Mouse (Mus musculus) neural tube, embryonic 12.5 days (tissue): Measurements from ENCODE around the gene Acoxl. TPM values are rescaled to one million over a fixed set of nuclear protein-coding genes. Genes with fewer than 3 reads are reported as not detected.

Source experiments
- ATAC-seq: fragments of 200-750 bp; cut with Nextera tagmentation; 2 replicates; pipeline ENCODE4 v1.8.0; 2017; ENCODE audit warnings: low read depth, mild to moderate bottlenecking, moderate TSS enrichment, moderate library complexity; ENCODE audit not compliant: low FRiP score
- H3K27ac ChIP-seq: fragments of 300-500 bp; sonication (generic); 2 replicates; pipeline ENCODE4 v1.5.1; 2016
- H3K27me3 ChIP-seq: fragments of 300-500 bp; sonication (generic); replicated peaks from 2 replicates; pipeline ENCODE4 v1.6.1; 2016; ENCODE audit warnings: mild to moderate bottlenecking
- H3K36me3 ChIP-seq: fragments of 300-500 bp; sonication (generic); 2 replicates; pipeline ENCODE4 v1.6.1; 2016; ENCODE audit warnings: mild to moderate bottlenecking
- H3K4me1 ChIP-seq: fragments of 300-500 bp; sonication (generic); 2 replicates; pipeline ENCODE4 v1.6.1; 2016
- H3K4me2 ChIP-seq: fragments of 300-500 bp; sonication (generic); replicated peaks from 2 replicates; pipeline ENCODE4 v1.6.1; 2016; ENCODE audit warnings: mild to moderate bottlenecking
- H3K4me3 ChIP-seq: fragments of 300-500 bp; sonication (generic); 2 replicates; pipeline ENCODE4 v1.5.1; 2016
- H3K9ac ChIP-seq: fragments of 300-500 bp; sonication (generic); 2 replicates; pipeline ENCODE4 v1.6.1; 2016; ENCODE audit warnings: mild to moderate bottlenecking
- H3K9me3 ChIP-seq: fragments of 300-500 bp; sonication (generic); 2 replicates; pipeline ENCODE4 v1.6.1; 2016; ENCODE audit warnings: mild to moderate bottlenecking
- WGBS: fragments of 180-500 bp; shearing (Covaris S2); methylation state at CpG from one replicate; pipeline ENCODE4 v1.1.7; 2016; 5-methylcytosine and 5-hydroxymethylcytosine counted together
- polyA plus RNA-seq: library from polyadenylated mRNA; unstranded; fragments of >200 nt; fragmentation: Nextera tagmentation; extraction: Ambion mirVana; gene quantifications from 2 replicates; pipeline ENCODE4 v1.2.1, GENCODE M21; 2016

The Acoxl gene
- polyA plus RNA-seq, 1 experiment from 2014 or later = not detected

DNA sequence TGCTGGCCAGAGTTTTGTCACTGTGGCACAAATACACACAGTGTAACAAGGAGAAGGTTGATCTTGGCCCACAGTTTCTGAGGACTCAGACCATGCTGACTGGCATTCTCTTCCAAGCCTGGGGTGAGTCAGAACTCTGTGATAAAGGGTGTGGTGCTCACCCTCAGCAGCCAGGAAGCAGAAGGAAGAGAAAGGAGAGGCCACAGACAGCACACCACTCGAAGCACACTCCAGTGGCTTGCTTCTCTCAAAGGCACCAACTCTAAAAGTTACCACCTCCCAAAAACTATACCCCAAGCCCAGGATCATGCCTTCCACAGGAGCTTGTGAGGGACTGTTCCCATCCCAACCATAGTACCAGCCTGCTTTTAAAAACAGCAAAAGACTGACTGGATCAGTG is 220.0 kb downstream of the Acoxl start:
- H3K9me3 ChIP-seq = no peaks in the 10 kb centered on the region
- no peak for ATAC-seq
- no peaks in the 10 kb centered on the region for H3K4me1 ChIP-seq
- no peak overlapping the region for H3K4me3 ChIP-seq
- H3K27me3 ChIP-seq = no peaks in the 10 kb centered on the region
- 70% methylated on average over 1 of the region's 1 CpGs for WGBS
- no peak overlapping the region for H3K4me2 ChIP-seq
- H3K9ac ChIP-seq = no peak overlapping the region
- H3K27ac ChIP-seq = no peak overlapping the region
- H3K36me3 ChIP-seq = no peaks in the 10 kb centered on the region

DNA sequence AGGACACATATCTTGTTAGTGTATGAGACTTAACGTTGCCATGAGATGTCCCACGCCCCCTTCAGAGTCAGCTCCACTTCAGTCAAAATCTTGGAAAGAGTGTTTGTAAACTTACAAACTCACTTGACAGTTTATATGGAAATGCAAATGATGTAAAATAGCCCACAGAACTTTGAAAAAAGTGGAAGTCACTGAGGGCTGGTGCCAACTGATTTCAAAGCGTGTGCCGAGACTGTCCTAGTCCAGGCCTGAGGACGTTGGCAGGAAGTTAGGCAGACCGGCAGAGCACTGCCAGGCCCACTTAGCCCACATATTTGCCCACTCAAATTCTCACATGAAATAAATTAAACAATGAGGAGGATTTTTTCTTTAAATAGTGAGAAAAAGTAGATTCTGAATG is 221.5 kb downstream of the Acoxl start:
- no peaks in the 10 kb centered on the region for H3K4me1 ChIP-seq
- H3K4me3 ChIP-seq = no peak overlapping the region
- no peaks in the 10 kb centered on the region for H3K9me3 ChIP-seq
- H3K4me2 ChIP-seq = no peak overlapping the region
- ATAC-seq = no peak
- H3K36me3 ChIP-seq = no peaks in the 10 kb centered on the region
- no peaks in the 10 kb centered on the region for H3K27me3 ChIP-seq
- H3K27ac ChIP-seq = no peak overlapping the region
- WGBS = 85% methylated on average over 6 of the region's 6 CpGs
- no peak overlapping the region for H3K9ac ChIP-seq

DNA sequence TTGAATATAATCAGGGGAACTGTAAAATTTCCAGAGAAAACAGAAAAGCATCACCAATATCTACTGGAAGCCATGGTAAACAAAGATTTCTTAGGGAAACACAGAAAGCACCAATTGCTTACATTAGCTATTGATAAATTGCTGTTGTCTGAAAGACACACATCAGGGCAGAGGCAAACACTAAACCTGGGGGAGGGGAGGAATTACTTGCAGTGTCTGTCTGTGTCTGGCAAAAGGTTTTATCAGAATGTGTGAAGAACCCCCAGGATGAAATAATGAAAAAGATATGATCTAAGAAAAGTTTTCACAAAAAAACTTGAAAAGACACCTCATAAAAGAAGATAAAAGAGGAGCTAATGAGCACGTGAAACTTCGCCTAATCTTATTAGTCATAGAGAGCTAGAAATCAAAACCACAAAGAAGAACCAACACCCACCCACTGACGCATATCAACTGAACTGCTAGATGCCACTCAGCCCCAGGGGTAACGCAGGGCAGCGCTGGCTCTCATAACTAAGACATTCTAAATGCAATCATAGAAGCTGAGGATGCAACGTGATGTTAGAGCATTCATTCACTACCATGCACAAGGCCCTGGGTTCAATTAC is 222.1 kb downstream of the Acoxl start:
- H3K27me3 ChIP-seq = no peaks in the 10 kb centered on the region
- no peaks in the 10 kb centered on the region for H3K36me3 ChIP-seq
- no peak overlapping the region for H3K4me3 ChIP-seq
- no peak overlapping the region for H3K27ac ChIP-seq
- no peak overlapping the region for H3K9ac ChIP-seq
- H3K9me3 ChIP-seq = no peaks in the 10 kb centered on the region
- no peak overlapping the region for H3K4me2 ChIP-seq
- ATAC-seq = no peak
- H3K4me1 ChIP-seq = no peaks in the 10 kb centered on the region
- WGBS = 52% methylated on average over 6 of the region's 6 CpGs

DNA sequence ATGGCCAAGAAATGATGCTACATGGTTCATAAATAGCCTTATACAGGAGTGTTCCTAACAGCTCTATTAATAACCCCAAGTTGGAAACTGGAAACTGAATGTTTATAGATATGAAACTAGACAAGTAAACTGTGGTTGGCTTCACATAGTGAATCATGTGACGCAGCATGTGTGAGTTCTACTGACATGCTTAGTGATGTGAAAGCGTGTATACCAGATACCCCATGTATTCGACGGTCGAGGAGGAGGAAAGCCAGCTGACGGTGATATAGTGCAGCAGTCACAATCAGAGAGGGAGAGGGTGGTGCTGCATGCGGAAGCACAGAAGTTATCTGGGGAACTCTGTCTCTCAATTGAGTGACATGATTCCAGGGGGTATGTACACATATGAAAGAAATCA is 222.8 kb downstream of the Acoxl start:
- no peak overlapping the region for H3K4me2 ChIP-seq
- no peaks in the 10 kb centered on the region for H3K36me3 ChIP-seq
- no peak for ATAC-seq
- no peaks in the 10 kb centered on the region for H3K27me3 ChIP-seq
- H3K27ac ChIP-seq = no peak overlapping the region
- no peaks in the 10 kb centered on the region for H3K4me1 ChIP-seq
- no peak overlapping the region for H3K9ac ChIP-seq
- no peak overlapping the region for H3K4me3 ChIP-seq
- WGBS = 81% methylated on average over 7 of the region's 7 CpGs
- H3K9me3 ChIP-seq = no peaks in the 10 kb centered on the region

DNA sequence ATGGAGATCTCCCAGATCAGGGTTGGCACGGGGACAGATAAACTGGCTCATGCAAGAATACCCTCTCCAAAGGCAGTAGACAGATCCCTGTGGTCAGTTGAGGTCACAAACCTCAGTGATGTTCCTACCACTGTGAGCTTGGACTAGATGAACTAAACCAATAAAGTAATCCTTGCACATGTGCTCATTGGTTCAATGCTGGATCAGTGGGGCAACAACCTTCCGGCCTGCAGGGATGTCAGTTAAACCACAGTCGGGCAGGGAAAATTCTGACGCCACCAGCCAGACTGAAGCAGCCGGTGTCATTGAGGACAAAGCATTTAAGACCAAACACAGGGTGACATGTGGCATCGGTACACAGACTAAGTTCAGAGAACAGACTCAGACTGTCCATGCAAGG is 224.1 kb downstream of the Acoxl start:
- H3K9ac ChIP-seq = no peak overlapping the region
- H3K4me1 ChIP-seq = no peaks in the 10 kb centered on the region
- no peaks in the 10 kb centered on the region for H3K27me3 ChIP-seq
- 91% methylated on average over 6 of the region's 6 CpGs for WGBS
- H3K36me3 ChIP-seq = no peaks in the 10 kb centered on the region
- no peak overlapping the region for H3K27ac ChIP-seq
- H3K4me3 ChIP-seq = no peak overlapping the region
- no peak for ATAC-seq
- H3K9me3 ChIP-seq = no peaks in the 10 kb centered on the region
- no peak overlapping the region for H3K4me2 ChIP-seq

DNA sequence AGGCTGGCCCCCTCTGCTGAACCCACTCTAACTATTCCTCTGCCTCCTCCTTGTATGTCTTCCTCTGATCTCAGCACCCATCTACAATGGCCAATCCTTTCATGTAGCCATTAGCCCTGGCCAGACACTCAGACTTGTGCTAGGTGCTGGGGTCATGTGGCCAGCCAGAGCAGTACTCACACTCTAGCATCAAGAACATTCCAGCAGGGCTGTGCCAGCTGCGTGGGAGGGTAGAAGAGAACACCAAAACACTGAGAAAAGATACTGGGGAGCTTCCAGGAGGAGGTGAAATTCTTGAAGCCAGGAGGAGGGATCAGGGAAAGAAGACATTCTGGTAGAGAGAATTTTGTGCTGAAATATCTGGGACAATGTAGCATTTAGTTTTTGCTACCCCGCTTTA is 226.3 kb downstream of the Acoxl start:
- WGBS = 86% methylated on average over 2 of the region's 2 CpGs
- Histone ChIP-seq H3K4me2 (no peak overlapping the region), H3K27me3 (no peaks in the 10 kb centered on the region), H3K4me3 (no peak overlapping the region), H3K36me3 (no peaks in the 10 kb centered on the region), H3K27ac (no peak overlapping the region), H3K9ac (no peak overlapping the region), H3K4me1 (no peaks in the 10 kb centered on the region), H3K9me3 (no peaks in the 10 kb centered on the region)
- ATAC-seq = no peak

DNA sequence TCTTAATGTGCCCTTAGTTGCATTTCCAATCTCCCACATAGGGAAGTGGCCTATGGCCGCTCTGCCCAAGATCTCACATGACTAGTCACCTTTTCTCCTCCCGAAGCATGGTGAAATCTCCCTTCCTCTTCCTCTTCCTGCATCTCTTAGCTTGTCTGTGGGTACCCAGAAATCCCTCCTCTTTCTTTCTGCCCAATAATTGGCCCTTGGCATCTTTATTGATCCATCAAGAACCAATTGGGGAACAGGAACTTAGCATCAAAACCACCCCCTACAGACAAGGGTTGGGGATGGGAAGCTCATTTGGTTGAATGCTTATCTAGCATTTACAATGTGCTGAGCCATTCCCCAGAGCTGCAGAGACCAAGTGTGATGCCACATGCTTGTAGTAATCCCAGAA is 226.9 kb downstream of the Acoxl start:
- no peaks in the 10 kb centered on the region for H3K4me1 ChIP-seq
- H3K27me3 ChIP-seq = no peaks in the 10 kb centered on the region
- H3K9ac ChIP-seq = no peak overlapping the region
- 92% methylated on average over 2 of the region's 2 CpGs for WGBS
- no peak overlapping the region for H3K4me3 ChIP-seq
- no peak overlapping the region for H3K4me2 ChIP-seq
- no peak for ATAC-seq
- H3K36me3 ChIP-seq = no peaks in the 10 kb centered on the region
- H3K27ac ChIP-seq = no peak overlapping the region
- no peaks in the 10 kb centered on the region for H3K9me3 ChIP-seq

DNA sequence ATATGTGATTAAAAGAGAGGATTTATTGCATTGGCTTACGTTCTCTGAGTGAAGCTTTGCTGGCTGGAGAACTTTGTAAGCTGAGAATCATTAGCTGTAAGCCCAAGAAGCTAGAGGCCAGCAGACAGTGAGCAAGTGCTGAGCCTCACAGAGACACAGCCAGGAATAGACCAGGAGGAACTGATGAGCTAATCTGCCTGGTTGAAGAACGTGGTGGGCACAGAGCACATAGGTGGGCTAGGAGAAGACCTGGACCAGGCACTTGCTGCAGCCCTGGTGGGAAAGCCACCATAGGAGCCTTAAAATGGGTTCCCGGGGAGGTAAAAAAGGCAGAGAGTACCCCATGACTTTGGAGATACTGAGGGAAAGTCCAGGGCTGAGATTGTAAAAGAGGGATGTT is 228.5 kb downstream of the Acoxl start:
- no peak for ATAC-seq
- Histone ChIP-seq H3K4me3 (no peak overlapping the region), H3K36me3 (no peaks in the 10 kb centered on the region), H3K27me3 (no peaks in the 10 kb centered on the region), H3K4me2 (no peak overlapping the region), H3K27ac (no peak overlapping the region), H3K9me3 (no peaks in the 10 kb centered on the region), H3K9ac (no peak overlapping the region), H3K4me1 (no peaks in the 10 kb centered on the region)
- WGBS = 72% methylated on average over 3 of the region's 3 CpGs

DNA sequence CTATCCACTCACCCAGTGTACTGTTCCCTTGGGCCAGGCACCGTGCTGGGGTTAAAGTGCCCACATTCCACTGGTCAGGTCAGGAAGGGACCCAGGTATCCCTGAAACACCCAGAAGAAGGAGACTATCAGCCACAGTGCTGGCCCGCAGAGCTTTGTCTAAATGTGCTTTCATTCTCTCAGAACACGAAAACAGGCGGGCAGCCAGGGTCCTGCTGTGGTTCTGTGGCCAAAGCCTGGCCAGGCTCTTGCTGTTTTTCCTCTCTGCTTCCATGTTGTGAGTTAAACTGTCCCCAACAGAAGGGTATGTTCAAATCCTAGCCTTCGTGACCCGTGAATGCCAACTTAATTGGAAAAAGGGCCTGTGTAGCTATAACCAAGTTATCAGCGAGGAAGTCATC is 228.9 kb downstream of the Acoxl start:
- Histone ChIP-seq H3K4me1 (no peaks in the 10 kb centered on the region), H3K27me3 (no peaks in the 10 kb centered on the region), H3K36me3 (no peaks in the 10 kb centered on the region), H3K27ac (no peak overlapping the region), H3K9ac (no peak overlapping the region), H3K4me2 (no peak overlapping the region), H3K4me3 (no peak overlapping the region), H3K9me3 (no peaks in the 10 kb centered on the region)
- no peak for ATAC-seq
- 85% methylated on average over 7 of the region's 7 CpGs for WGBS

DNA sequence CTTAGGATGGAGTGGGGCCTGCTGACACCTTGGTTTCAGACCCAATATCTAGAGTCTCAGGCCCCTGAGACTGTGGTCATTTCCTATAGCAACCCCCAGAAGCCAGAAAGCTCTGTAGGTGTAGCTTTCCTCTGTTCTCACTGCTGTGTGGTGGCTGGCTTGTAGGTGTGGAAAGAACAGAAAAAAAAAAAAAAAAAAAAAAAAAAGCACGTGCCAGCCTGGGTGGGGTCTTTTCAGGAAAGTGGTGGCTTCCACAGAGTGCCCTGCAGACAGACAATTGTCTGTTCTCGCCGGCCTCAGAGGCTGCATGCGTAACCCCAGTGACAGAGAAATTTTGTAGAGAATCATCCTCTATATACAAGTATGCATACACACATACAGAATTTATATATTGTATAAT is 229.5 kb downstream of the Acoxl start:
- no peaks in the 10 kb centered on the region for H3K4me1 ChIP-seq
- H3K4me3 ChIP-seq = no peak overlapping the region
- H3K27me3 ChIP-seq = no peaks in the 10 kb centered on the region
- 84% methylated on average over 3 of the region's 4 CpGs for WGBS
- H3K9ac ChIP-seq = no peak overlapping the region
- ATAC-seq = no peak
- no peaks in the 10 kb centered on the region for H3K9me3 ChIP-seq
- no peaks in the 10 kb centered on the region for H3K36me3 ChIP-seq
- H3K4me2 ChIP-seq = no peak overlapping the region
- H3K27ac ChIP-seq = no peak overlapping the region

DNA sequence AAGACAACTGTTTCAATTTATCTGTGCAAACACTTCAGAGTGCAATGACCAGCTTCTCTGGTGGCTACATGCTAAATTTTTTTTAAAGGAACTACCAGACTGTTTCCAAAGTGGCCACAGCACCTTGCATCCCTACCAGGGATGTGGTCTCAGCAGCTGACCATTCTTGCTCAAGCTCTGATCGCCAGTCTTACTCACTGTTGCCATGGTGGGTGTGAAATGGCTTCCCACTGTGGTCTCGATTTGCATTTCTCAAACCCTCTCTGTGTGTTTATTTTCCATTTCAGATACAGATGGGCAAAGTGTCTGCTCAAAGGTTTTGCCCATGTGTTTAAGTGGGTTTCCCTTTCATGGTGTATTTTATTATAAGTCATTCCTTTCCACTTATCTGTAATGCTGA is 230.3 kb downstream of the Acoxl start:
- no peaks in the 10 kb centered on the region for H3K4me1 ChIP-seq
- H3K4me2 ChIP-seq = no peak overlapping the region
- no peaks in the 10 kb centered on the region for H3K9me3 ChIP-seq
- H3K4me3 ChIP-seq = no peak overlapping the region
- no peaks in the 10 kb centered on the region for H3K36me3 ChIP-seq
- WGBS = 66% methylated on average over 2 of the region's 2 CpGs
- H3K27ac ChIP-seq = no peak overlapping the region
- ATAC-seq = no peak
- no peaks in the 10 kb centered on the region for H3K27me3 ChIP-seq
- H3K9ac ChIP-seq = no peak overlapping the region

DNA sequence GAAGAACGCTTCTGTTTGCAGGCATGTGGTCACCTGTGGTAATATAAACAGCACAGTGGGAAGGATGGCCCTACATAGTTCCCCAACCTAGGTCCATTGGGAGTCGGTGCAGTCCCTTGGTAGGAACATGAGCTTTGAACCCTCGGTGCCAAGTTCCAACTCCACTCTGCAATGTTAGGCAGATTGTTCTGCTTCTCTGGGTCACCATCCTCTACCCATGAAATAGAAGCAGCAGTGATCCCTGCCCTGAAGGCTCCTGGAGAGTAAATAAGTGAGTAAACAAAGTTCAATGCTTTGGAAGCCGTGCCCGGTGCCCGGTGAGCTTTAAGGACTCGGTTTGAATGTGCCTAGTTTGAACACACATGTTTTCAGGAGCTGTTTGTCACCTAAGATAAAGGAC is 233.1 kb downstream of the Acoxl start:
- H3K36me3 ChIP-seq = no peaks in the 10 kb centered on the region
- H3K9ac ChIP-seq = no peak overlapping the region
- H3K9me3 ChIP-seq = no peaks in the 10 kb centered on the region
- H3K27me3 ChIP-seq = no peaks in the 10 kb centered on the region
- no peaks in the 10 kb centered on the region for H3K4me1 ChIP-seq
- H3K4me3 ChIP-seq = no peak overlapping the region
- 78% methylated on average over 7 of the region's 7 CpGs for WGBS
- no peak overlapping the region for H3K4me2 ChIP-seq
- no peak overlapping the region for H3K27ac ChIP-seq
- ATAC-seq = no peak

DNA sequence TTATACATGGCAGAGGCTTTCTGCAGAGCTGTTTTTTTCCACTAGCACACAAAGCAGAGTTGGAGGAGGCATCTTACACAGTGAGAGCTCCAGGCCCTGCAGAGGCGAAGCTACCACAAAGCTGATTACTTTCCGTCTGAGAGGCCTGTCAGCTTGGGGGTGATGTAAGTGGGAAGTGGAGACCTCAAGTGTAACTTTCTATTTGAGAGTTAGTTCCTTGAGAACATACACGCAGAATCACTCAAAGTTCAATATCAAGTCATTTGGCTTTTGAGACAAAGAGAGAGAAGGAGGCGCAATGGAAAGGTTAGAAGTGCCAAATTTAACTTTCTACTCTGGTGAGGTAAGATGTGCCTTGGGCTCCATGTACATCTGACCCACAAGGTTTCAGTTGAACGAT is 234.3 kb downstream of the Acoxl start:
- H3K9me3 ChIP-seq = no peaks in the 10 kb centered on the region
- ATAC-seq = no peak
- H3K4me1 ChIP-seq = no peaks in the 10 kb centered on the region
- no peak overlapping the region for H3K4me3 ChIP-seq
- no peak overlapping the region for H3K4me2 ChIP-seq
- H3K27me3 ChIP-seq = no peaks in the 10 kb centered on the region
- H3K27ac ChIP-seq = no peak overlapping the region
- 85% methylated on average over 5 of the region's 5 CpGs for WGBS
- H3K36me3 ChIP-seq = no peaks in the 10 kb centered on the region
- no peak overlapping the region for H3K9ac ChIP-seq
